17 mouse cellular contexts compared by ENCODE assay signal in genomic region chr12:40047024-40047423, GRCm38 (mm10).
"Had no signal": no experiment of that assay in that cellular context is flagged by ENCODE, and none has a peak within 500 bp of the region (broad histone marks: within the 10 kb centered on the region; RNA-seq: fewer than 3 reads in every experiment).

No protein-coding gene starts in this region.

- H3K27ac ChIP-seq: lung, embryonic 15.5 days; macrophage; midbrain, embryonic 12.5 days; midbrain, embryonic 15.5 days; neural tube, embryonic 12.5 days; stomach, embryonic 15.5 days; stomach, postnatal 0 days had no signal

- H3K9me3 ChIP-seq: lung, embryonic 15.5 days; midbrain, embryonic 12.5 days; midbrain, embryonic 15.5 days; neural tube, embryonic 12.5 days; stomach, embryonic 15.5 days had no signal

- ATAC-seq: liver, postnatal 0 days; lung, postnatal 0 days; midbrain, embryonic 15.5 days had no signal

- H3K9ac ChIP-seq: liver, postnatal 0 days; lung, embryonic 15.5 days; midbrain, embryonic 12.5 days; midbrain, embryonic 15.5 days; neural tube, embryonic 12.5 days; stomach, embryonic 15.5 days had no signal

- H3K36me3 ChIP-seq: lung, embryonic 15.5 days; midbrain, embryonic 12.5 days; midbrain, embryonic 15.5 days; neural tube, embryonic 12.5 days; stomach, embryonic 15.5 days had no signal

- H3K27me3 ChIP-seq: lung, embryonic 15.5 days; megakaryocyte, embryonic 14.5 days; midbrain, embryonic 12.5 days; midbrain, embryonic 15.5 days; neural tube, embryonic 12.5 days; stomach, embryonic 15.5 days had no signal

- H3K4me2 ChIP-seq: lung, embryonic 15.5 days; midbrain, embryonic 12.5 days; midbrain, embryonic 15.5 days; neural tube, embryonic 12.5 days; stomach, embryonic 15.5 days had no signal

- H3K4me3 ChIP-seq: lung, embryonic 15.5 days; megakaryocyte, embryonic 14.5 days; midbrain, embryonic 12.5 days; midbrain, embryonic 15.5 days; neural tube, embryonic 12.5 days; stomach, embryonic 15.5 days had no signal

- DNase-seq: liver, postnatal 0 days; lung, adult 2 months; lung, postnatal 14 days; lung, postnatal 36 days; right cerebral cortex, postnatal 14 days; thymus, adult 18-20 months; thymus, postnatal 14 days; thymus, postnatal 36 days had no signal

- H3K4me1 ChIP-seq: lung, embryonic 15.5 days; megakaryocyte, embryonic 14.5 days; midbrain, embryonic 12.5 days; midbrain, embryonic 15.5 days; neural tube, embryonic 12.5 days; stomach, embryonic 15.5 days had no signal
